Mouse (Mus musculus) 416B (cell line): ENCODE data around the gene Fblim1.

Experiments used
- DNase-seq: peaks from one replicate; pipeline ENCODE4 v3.0.0; 2011; ENCODE audit warnings: low read depth

The Fblim1 gene

DNA sequence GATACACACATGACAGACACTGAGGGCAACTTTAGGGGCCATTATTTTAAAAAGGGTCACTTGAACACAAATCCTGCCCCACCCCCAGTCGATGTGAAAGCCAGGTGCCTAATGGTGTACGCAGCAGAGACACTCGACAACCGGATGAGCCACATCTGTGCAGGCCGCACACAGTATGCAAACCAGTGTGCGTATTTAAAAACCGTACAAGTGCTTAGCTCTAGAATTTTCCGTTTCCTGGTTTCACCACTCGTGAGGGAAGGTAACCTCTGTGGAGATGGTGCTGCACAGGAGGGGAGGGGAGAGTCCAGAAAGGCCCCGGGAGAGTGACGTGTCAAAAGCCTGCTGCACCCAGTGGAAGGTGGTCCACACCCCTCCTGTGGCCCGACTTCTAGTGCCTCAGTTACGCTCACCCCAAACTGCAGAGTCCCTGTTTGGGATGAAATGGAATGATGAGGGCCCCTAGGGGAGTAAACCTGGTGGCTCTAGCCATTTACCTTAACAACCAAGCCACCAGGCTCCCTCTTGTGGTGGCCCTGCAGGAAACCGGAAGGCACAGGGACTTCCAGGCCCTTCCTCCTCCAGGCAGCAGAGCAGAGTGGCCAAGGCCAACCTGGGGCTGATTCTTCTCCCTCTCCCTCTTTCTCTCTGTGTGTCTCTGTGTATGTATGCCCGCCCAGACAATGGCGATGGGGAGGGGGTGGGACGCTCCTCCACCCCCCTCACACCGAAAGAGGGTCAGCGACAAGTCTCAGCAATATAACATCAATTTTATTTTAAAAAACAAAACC is 19.3 kb upstream of the Fblim1 start:
- DNase-seq = peak; percentile 75

DNA sequence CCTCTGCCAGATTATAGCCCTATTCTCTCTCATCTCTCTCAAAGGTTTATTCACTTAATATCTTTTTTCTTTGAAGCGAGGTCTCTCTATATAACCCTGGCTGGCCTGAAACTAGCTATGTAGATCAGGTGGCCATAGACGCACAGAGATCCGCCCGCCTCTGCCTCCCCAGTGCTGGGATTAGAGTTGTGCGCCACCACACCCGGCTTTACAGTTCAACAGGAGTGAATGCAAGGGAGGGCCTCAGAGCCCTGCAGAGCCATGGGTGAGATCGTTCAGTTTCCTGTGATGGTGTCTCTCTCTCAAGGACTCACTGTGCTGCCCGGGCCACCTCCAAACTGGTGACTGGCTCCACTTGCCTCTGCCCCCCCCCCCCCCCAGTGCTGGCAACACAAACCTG is 18.2 kb upstream of the Fblim1 start:
- no peak for DNase-seq

DNA sequence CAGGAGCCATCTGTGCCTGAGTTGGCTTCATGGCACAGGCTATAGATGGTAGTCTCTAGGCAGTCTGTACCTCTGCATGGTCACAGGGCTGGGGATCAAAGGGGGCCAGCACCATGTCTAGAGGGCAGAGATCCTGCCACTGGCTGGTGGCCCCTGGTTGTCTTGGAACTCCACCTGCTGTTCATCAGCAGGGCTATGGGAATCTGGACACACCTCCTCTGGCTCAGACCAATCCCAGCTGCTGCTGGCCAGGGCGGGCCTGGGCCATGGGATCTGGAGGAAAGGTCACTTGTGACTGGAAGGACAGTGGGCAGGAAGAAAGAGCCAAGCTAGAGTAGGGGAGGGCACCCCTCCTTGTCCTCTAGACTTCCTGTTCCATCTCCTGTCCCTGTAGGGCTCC is 17.8 kb upstream of the Fblim1 start, which contains the start of gene Slc25a34:
Gene Slc25a34, minus strand, starts transcription at position 156 of the 400 bp plus-strand sequence.
- DNase-seq = peak; percentile 40

DNA sequence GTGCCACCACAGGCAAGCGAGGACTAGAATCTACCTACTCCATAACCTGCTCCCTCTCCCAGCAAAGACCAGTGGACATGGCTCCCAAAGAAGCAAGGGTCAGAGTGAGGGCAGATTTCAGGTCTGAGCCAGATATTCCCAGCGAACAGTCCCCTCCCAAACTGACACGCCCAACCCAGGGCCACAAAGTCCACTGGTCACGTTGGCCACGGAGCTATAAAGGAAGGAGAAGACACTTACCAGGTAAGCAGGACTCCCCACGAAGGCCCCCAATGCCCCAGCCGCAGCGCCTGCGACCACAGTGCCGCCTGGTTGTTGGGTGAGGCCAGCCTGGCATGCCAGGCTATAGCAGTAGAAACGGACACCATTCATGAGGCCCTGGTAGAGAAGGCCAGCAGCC is 17.1 kb upstream of the Fblim1 start:
- no peak for DNase-seq

DNA sequence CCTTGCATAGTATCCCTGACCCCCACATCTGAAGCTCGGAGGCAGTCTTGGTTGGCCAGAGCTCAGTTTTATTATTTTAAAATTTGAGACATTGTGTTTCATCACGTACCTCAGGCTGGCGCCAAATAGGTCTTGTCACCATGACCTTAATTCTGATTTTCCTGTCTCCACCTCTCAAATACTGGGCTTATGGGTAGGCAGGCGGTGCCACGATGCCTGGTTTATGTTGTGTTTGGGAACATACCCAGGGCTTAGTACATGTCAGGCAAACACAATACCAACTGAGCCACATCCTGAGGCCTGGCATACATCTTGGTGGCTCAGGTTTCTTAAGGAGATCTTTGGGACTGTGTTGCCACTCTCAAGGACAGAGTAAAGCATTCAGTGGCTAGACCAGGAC is 16.7 kb upstream of the Fblim1 start:
- no peak for DNase-seq

DNA sequence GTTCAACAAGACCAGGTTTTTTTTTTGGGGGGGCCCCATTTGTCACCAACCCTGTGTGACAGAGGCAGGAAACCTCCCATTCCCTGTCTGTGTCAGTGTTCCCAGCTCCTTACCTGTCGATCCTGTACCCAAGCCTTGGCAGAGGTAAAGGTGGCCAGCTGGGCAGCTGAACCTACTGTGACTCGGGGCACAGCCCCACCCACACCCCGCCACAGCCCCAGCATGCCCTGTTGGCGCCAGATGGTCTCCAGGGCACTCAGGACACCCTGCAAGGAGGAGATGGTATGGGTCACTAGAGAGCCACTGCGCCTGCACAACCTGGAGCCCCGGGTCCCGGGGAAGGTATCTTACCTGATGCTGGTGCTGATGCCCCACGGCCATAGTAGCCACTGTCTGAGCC is 16.2 kb upstream of the Fblim1 start:
- no peak for DNase-seq

DNA sequence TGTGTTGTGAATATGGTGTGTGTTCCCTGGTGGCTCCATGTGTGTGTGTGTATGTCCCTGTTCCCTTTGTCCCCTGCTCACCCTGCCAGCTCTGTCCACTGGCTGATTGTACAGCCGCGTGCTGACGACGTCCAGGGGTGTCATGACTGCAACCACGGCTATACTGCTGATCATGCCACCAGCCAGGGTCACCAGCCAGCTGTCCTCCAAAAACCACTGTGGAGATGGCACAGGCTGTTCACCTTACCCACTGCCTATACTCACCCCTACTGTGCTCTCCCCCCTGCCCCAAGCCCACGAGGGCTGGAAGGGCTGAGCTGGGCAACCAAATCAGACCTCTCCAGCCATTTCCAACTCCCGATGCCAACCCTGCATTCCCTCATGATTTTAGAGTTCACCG is 15.4 kb upstream of the Fblim1 start:
- no peak for DNase-seq

DNA sequence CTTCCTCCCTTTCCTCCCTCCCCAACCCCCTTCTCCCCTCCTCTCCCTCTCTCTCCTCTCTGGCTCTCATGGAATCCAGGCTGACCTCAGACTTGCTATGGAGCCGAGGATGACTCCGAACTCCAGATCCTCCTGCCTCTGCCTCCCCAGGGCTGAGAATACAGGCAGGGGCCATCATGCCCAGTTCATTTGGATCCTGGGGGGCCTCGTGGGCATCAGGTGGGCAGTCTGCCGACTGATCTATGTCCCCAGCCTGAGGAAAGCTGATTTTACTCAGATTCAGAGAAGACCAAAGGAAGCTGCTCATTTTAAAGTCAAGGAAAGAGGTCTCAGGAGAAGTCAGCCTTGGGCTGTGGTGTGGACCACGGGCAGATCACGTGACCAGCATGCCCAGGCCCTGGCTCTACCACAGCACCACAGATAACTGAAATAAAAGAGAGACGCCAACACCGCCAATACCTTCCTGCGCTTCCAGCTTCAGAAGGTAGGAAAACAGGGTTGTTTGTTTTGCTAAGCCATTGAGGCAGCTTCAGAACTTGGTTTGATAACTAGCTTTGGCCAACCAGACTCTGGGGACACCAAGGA is 13.5 kb upstream of the Fblim1 start:
- peak; percentile 71 for DNase-seq

DNA sequence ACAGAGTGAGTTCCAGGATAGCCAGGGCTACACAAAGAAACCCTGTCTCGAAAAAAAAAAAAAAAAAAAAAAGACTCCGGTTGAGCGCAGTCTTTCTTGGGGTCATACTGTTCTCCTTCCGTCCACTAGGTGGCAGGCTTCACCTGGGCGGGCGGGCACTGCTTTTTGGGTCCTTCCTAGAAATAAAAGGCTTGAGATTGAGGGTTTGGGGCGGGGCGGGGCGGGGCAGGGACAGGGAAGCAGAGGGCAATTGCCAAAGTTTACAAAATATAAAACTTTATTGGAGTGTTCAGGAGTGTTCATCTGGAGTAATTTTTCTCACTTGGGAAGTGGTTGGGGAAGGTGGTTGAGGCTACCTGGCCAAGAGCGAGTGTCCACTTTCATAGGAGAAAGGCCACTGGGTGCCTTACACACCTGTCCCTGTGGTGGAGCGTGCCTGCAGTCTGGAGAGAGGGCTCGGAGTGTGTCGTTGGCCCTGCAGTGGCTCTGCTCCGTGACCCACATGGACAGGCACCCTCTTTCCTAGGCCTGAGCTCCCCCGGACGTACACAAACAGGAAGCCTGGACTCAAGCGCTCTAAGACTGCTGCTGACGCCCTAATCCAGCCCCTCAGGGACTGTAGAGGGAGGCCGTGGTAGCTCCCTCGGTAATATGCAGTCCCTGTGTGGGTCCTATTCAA is 12.8 kb upstream of the Fblim1 start, which contains the start of gene Tmem82:
Gene Tmem82, minus strand, starts transcription at position 69 of the 679 bp plus-strand sequence.
- DNase-seq = peak; percentile 91

DNA sequence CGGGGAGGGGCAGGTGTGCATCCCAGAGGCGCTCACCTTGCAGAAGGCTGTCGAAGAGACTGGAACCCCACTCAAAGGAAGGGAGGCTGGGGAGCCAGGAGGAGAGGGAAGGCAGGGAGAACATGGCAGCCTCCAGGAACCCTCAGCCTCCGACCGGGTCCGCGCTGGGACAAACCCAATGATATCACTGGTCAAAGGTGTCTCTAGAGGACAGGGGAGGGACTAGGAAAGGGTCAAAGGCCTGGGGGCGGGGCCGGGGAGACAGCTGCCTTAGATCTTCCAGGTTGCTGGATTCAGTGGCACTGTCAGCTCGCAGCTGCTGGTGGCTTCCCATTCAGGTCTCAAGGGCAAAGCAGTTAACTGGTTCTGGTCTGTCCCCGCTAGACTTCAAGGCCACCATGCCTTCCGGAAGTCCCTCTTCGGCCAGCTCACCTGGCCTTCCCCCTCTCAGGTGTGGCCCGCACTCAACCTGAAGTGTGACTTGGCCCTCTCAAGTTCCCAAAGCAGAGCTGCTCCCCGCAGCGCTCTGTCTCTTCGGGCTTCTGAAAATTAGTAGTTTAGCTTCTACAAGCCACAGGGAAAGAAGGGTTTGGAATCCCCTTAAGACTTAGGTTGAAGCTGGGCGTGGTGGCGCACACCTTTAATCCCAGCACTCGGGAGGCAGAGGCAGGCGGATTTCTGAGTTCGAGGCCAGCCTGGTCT is 12.1 kb upstream of the Fblim1 start:
- peak; percentile 39 for DNase-seq

DNA sequence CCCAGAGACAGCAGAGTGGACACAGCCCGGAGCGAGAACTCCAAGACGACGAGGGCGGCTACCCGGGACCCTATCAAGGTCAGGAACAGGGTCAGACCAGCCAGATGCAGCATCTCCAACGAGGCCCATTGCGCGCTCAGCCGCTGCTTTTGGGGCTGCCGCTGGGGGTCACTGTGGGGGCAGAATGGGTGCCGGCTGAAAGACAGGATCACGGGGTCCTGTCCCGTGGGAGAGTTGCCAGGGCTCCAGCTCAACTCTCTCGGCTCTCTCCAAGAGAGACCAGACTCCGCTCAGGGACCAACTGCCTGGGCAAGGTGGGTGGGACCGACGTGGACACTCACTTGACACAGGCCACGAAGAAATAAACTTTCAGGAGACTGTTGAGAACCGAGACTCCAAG is 11.4 kb upstream of the Fblim1 start:
- DNase-seq = no peak

DNA sequence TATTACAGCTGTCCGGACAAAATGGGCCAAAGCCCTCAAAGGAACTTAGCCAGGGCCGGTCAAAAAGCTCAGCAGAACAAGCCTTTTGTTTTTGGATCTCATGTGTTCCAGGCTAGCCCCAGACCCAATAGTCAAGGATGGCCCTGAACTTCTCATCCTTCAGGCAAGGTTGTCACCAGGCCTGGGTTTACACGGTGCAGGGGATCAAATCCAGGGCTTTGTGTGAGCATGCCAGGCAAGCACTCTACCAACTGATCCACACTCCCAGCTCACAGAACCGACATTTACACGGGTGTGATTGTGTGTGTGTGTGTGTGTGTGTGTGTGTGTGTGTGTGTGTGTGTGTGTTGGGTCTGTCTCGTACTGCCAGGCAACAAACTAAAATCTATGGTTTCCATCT is 10.9 kb upstream of the Fblim1 start:
- DNase-seq = no peak

DNA sequence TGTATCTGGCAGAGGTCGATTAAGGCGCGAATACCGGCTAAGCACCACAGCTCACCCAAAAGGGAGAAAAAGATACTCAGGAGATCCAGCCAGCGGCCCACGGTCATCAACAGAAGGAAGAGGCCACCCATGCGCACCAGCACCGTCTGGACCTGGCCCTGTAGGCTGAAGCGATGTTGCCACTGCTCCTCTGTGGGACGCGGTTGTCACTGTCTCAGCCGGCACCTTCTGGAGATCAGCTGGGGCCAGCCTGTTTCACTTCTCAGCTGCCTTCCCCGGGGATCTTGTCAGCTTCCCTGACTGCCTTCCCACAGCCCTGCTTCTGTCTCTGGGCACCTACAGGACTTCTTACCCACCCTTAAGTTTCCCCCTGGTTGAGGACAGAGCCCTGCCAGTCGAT is 9.1 kb upstream of the Fblim1 start:
- DNase-seq = no peak

DNA sequence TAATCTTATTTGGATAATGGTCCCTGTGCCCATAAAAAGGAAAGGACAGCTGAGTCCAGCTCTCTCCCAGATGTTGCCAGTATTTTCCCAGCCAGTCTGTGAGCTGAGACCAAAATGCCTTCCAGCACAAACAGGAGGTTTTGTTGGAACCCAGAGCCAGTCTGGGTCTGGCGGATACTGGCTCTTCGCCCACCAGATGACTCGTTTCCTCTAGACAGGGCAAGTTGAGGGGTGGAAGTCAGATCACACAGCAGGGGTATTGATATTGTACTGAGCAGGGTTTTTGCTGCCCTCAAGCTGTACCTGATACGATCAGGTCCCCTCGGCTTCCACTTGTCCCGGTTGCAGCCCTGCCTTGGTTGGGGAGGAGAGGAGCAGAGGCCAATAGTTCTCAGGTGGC is 3.6 kb upstream of the Fblim1 start:
- DNase-seq = peak; percentile 57

DNA sequence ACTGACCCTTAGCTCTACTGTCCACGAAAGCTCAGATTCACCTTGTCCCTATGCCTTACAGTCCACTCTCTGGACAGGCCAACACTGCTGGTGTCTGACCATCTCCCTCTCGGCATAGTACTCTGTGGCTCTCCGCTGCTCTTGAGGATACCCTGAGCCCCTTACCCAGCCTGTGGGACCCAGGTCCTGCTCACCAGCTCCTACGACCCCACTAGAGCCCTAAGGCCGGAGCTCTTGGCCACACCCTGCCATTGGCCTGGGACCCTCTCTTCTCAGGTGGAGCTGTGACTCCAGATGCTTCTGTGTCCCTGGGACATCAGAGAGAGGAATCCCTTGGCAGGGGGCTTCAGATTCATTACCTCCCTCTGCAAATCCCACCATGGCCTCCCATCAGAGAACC is 475 bp downstream of the Fblim1 start:
- no peak for DNase-seq

DNA sequence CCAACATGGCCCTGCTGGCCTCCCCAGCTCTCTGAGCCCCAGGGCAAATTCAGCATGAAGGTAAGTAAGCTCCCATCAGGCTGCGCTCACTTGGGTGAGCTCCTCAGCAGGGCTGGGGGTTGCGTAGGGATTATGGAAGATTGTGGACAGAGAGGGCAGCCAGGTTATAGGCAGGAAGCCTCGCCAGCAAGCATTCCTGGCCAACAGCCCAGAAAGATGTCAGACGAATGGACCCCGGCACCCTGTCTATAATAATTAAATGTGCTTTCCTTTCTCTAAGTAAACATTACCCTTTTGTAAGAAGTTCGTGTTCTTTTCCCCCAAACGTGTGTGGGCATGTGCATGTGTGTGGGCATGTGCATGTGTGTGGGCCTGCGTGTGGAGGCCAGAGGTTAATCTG is 1.4 kb downstream of the Fblim1 start:
- DNase-seq = no peak

DNA sequence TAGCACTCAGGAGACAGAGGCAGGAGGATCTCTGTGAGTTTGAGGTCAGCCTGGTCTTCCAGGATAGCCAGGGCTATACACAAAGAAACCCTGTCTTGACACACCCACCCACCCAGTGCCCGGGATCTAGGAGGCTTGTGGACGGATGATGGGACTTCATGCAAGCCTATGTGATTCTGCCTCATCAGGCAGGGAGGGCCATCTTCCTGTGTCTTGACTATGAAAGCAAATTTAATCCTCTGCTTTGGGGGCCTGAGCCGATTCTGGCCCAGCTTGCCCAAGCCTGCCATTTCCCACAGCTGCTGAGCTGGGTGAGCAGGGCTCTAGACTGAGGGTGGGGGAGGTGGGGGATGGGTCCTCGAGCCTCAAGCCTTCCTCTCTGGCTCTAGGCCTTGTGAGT is 2.0 kb downstream of the Fblim1 start:
- DNase-seq = no peak

DNA sequence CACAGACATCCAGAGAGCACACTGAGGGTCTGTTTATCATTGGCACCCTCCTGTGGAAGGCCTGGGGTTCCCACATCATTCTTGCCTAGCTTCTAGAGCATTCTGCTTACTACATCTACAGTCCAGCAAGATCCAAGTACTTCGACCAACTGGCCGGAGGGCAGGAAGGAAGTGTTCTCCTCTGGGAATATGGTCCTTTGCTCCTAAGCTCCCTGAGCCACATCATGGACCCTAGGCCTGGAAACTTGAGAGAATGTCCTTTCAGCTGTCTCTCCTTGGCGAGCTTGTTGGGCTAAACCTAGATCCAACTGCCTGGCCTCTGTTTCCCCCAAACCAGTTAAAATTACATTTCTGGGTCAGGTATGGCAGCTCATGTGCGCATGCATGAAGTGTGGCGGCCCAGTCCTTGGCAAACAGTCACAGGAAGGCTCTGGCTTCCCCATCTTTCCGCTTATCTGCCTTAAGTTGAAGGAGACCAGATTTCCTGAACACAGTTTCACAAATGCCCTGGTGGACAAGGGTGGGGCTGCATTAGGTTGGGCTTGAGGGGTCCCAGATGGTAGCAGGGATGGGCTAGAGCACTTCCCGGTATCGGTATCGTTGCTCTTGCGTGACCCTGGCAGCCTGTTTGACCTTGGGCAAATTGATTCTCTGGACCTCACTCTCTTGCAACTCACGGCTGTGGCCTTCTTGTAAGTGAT is 3.2 kb downstream of the Fblim1 start:
- peak; percentile 48 for DNase-seq

DNA sequence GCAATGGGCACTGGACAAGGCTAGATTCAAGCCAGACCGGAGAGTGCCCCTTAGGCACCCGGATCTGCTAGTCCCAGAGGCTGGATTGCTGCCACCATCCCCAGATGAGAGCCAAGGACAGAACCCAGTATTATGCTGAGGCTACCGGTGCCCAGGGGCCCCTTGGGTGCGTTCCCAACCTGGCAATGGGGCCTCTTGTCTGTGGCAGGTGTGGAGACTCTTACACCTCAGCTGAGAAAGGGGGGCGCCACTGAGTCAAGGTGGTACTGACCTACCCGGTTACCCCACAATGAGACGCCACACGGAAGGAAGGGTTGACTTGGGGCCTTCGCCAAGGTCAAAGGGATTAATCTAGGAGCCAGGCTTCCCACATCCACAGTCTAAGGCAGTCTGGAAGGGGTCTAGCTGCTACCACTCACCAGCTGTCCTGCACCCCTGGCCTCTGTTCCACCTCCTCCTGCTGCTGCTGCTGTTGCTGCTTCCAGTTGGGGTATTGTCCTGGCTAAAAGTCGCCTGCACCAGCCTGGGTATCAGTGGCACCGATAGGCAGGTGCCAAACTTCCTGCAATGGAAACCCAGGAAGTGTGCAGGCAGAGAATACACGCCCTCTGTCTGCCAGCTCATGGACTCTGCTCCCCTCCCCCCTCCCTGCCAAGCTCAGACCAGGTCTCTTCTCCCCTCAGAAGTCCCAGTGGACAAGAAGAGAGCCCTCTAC is 4.6 kb downstream of the Fblim1 start:
- no peak for DNase-seq

DNA sequence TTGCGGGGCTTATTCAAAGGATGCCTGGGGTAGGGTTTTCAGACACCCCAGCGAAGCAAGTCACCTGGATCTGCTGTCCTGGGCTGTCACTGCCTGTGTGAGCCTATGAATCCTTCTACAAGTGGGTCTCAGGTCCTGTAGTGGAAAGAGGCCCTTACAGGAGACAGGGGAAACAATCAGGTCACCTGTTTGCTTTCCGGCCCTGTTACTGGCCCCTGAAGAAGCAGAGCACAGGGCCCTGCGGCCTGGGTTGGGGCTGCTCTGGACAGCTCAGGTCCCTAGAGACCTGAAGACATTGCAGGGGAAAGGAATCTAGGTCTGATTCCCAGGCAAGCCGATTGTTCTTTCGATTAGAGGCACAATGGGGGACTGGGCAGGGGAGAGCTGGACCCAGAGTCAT is 5.5 kb downstream of the Fblim1 start:
- DNase-seq = no peak
